ENCODE assay signal across 19 mouse cellular contexts in the genomic region with DNA sequence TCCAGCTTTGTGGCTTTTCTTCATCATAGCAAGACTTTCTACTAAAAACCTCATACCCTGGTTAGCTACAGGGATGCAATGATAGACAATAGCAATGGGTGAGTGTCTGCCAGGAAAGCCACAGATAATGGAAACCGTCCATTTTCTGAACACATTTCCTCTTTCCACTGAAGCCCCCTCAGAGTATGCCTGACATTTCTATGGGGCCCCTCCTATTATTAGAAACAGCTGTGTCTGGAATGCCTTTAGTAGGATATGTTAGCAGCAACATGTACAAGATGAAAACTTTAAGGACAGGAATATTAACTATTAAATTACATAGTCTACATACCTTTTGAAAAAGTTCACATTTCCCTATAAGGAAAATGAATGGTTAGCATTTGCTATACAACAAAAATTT.
DNase-seq lines count a peak whose midpoint lies in the region; ATAC-seq and TF ChIP-seq lines count a peak whose summit lies in the region.
"Had no signal": no experiment of that assay in that cellular context is flagged by ENCODE, and none has a peak within 500 bp of the region (broad histone marks: within the 10 kb centered on the region; RNA-seq: fewer than 3 reads in every experiment).

No protein-coding gene starts in this region.

- no peak overlapping the region for H3K9ac ChIP-seq in limb, embryonic 13.5 days
- no peak overlapping the region for H3K9ac ChIP-seq in embryonic facial prominence, embryonic 15.5 days
- H3K9ac ChIP-seq in forebrain, embryonic 13.5 days: no peak overlapping the region
- H3K9ac ChIP-seq: forebrain, embryonic 12.5 days; forebrain, postnatal 0 days; hindbrain, embryonic 13.5 days had no signal

- H3K4me1 ChIP-seq in limb, embryonic 13.5 days: peaks cover 12% of the 10 kb centered on the region
- H3K4me1 ChIP-seq in limb, embryonic 10.5 days: peaks cover 17% of the 10 kb centered on the region; the same call in 1 of the 2 replicates
- no peaks in the 10 kb centered on the region for H3K4me1 ChIP-seq in embryonic facial prominence, embryonic 15.5 days
- peaks cover 7% of the 10 kb centered on the region; the same call in 1 of the 2 replicates for H3K4me1 ChIP-seq in forebrain, embryonic 13.5 days
- H3K4me1 ChIP-seq: forebrain, embryonic 12.5 days; hindbrain, embryonic 13.5 days had no signal

- H3K4me2 ChIP-seq in limb, embryonic 13.5 days (replicated peaks): no peak overlapping the region
- no peak overlapping the region for H3K4me2 ChIP-seq in embryonic facial prominence, embryonic 15.5 days (replicated peaks)
- peak overlapping the region; percentile 74 for H3K4me2 ChIP-seq in myocyte (ENCODE audit: low read depth)
- no peak overlapping the region for H3K4me2 ChIP-seq in forebrain, embryonic 13.5 days
- H3K4me2 ChIP-seq: forebrain, embryonic 12.5 days; hindbrain, embryonic 13.5 days had no signal

- intact Hi-C loops in left cerebral cortex, postnatal 36 days (cut with DNase I): no loop called here

- H3K27me3 ChIP-seq in limb, embryonic 13.5 days: peaks cover 9% of the 10 kb centered on the region; the same call in 1 of the 2 replicates
- peaks cover 71% of the 10 kb centered on the region for H3K27me3 ChIP-seq in limb, embryonic 10.5 days (ENCODE audit: low read depth, poor library complexity, severe bottlenecking)
- H3K27me3 ChIP-seq in embryonic facial prominence, embryonic 15.5 days: peaks cover 3% of the 10 kb centered on the region; the same call in 1 of the 2 replicates
- H3K27me3 ChIP-seq in myocyte (ENCODE audit: control insufficient read depth, insufficient read depth, insufficient read length): no peaks in the 10 kb centered on the region
- H3K27me3 ChIP-seq in forebrain, embryonic 13.5 days: no peaks in the 10 kb centered on the region

- peak; percentile 70; the same call in 1 of the 2 replicates for ATAC-seq in limb, embryonic 13.5 days (ENCODE audit: low FRiP score, low read depth)
- ATAC-seq in embryonic facial prominence, embryonic 15.5 days (ENCODE audit: insufficient number of reproducible peaks, low FRiP score, low TSS enrichment, low read depth): no peak
- ATAC-seq in forebrain, embryonic 13.5 days: no peak
- ATAC-seq: forebrain, postnatal 0 days; hindbrain, postnatal 0 days had no signal

- WGBS in limb, embryonic 13.5 days: 16% methylated on average over 1 of the region's 1 CpGs
- 26% methylated on average over 1 of the region's 1 CpGs for WGBS in limb, embryonic 10.5 days
- 22% methylated on average over 1 of the region's 1 CpGs for WGBS in embryonic facial prominence, embryonic 15.5 days
- 74% methylated on average over 1 of the region's 1 CpGs for WGBS in forebrain, embryonic 13.5 days

- H3K4me3 ChIP-seq in limb, embryonic 13.5 days: no peak overlapping the region
- no peak overlapping the region for H3K4me3 ChIP-seq in limb, embryonic 10.5 days
- H3K4me3 ChIP-seq in embryonic facial prominence, embryonic 15.5 days (replicated peaks): no peak overlapping the region
- no peak overlapping the region for H3K4me3 ChIP-seq in myocyte
- H3K4me3 ChIP-seq in forebrain, embryonic 13.5 days: no peak overlapping the region
- H3K4me3 ChIP-seq: forebrain, embryonic 12.5 days; hindbrain, embryonic 13.5 days had no signal

- H3K79me2 ChIP-seq in myocyte (ENCODE audit: control insufficient read depth, insufficient read depth): no peaks in the 10 kb centered on the region

- H3K36me3 ChIP-seq in limb, embryonic 13.5 days: no peaks in the 10 kb centered on the region
- H3K36me3 ChIP-seq in limb, embryonic 10.5 days: no peaks in the 10 kb centered on the region
- no peaks in the 10 kb centered on the region for H3K36me3 ChIP-seq in embryonic facial prominence, embryonic 15.5 days
- no peaks in the 10 kb centered on the region for H3K36me3 ChIP-seq in myocyte (ENCODE audit: control insufficient read depth, insufficient read depth)
- no peaks in the 10 kb centered on the region for H3K36me3 ChIP-seq in forebrain, embryonic 13.5 days (ENCODE audit: poor library complexity, severe bottlenecking)
- H3K36me3 ChIP-seq: forebrain, embryonic 12.5 days; hindbrain, embryonic 13.5 days had no signal

- DNase-seq in limb, embryonic 10.5 days (ENCODE audit: low spot score): no peak
- peak; percentile 58 for DNase-seq in Muller cell, postnatal 12 days (ENCODE audit: inconsistent ontology term)
- no peak for DNase-seq in left cerebral cortex, postnatal 36 days (ENCODE audit: low spot score in 2 of 2)
- no peak for DNase-seq in layer of hippocampus, postnatal 36 days
- DNase-seq: adrenal gland, postnatal 10 days; cerebellum, adult 11 months; cerebellum, adult 8-10 months; cerebellum, postnatal 14 days; forebrain, postnatal 0 days; gastrocnemius, postnatal 36 days; heart, adult 11 months; kidney, adult 11 months had no signal

- H3K27ac ChIP-seq in limb, embryonic 13.5 days: no peak overlapping the region
- H3K27ac ChIP-seq in limb, embryonic 10.5 days: no peak overlapping the region
- H3K27ac ChIP-seq in embryonic facial prominence, embryonic 15.5 days (replicated peaks): peak overlapping the region; percentile 48; the same call in 1 of the 2 replicates
- no peak overlapping the region for H3K27ac ChIP-seq in forebrain, embryonic 13.5 days
- H3K27ac ChIP-seq: forebrain, embryonic 12.5 days; hindbrain, embryonic 13.5 days; hindbrain, postnatal 0 days had no signal

- no peaks in the 10 kb centered on the region for H3K9me3 ChIP-seq in limb, embryonic 13.5 days
- H3K9me3 ChIP-seq in limb, embryonic 10.5 days (replicated peaks): no peaks in the 10 kb centered on the region
- H3K9me3 ChIP-seq in embryonic facial prominence, embryonic 15.5 days (replicated peaks): no peaks in the 10 kb centered on the region
- H3K9me3 ChIP-seq in forebrain, embryonic 13.5 days (replicated peaks): no peaks in the 10 kb centered on the region
- H3K9me3 ChIP-seq: forebrain, embryonic 12.5 days; hindbrain, embryonic 13.5 days had no signal

- no peak overlapping the region for H3ac ChIP-seq in myocyte (ENCODE audit: control insufficient read depth, insufficient read length)

- no peak for TF ChIP-seq POLR2A in myocyte (IDR thresholded peaks at IDR 0.05; ENCODE audit: insufficient read length, low read depth)

TF ChIP-seq in myocyte, 11 proteins besides CTCF, POLR2A, EP300 and RAD21:
- TF ChIP-seq REST (IDR thresholded peaks at IDR 0.05; ENCODE audit: insufficient read depth, insufficient read length): no peak
- no peak for TF ChIP-seq MYOD1 (IDR thresholded peaks at IDR 0.05; ENCODE audit: control insufficient read depth in 1 of 3, insufficient read length in 2 of 3, low read depth in 2 of 3)
- TF ChIP-seq TCF3 (IDR thresholded peaks at IDR 0.05; ENCODE audit: insufficient read length, low read depth): no peak
- TF ChIP-seq MYOG (IDR thresholded peaks at IDR 0.05; ENCODE audit: control insufficient read depth in 1 of 3, insufficient read depth in 1 of 3, insufficient read length in 2 of 3, low read depth in 2 of 3): no peak
- TF ChIP-seq CEBPB (IDR thresholded peaks at IDR 0.05; ENCODE audit: insufficient read depth, poor library complexity, severe bottlenecking): no peak
- no peak for TF ChIP-seq SRF (IDR thresholded peaks at IDR 0.05; ENCODE audit: control insufficient read depth, insufficient read length, low read depth)
- TF ChIP-seq E2F4 (IDR thresholded peaks at IDR 0.05; ENCODE audit: insufficient read depth): no peak
- no peak for TF ChIP-seq USF1 (IDR thresholded peaks at IDR 0.05; ENCODE audit: low read depth)
- no peak for TF ChIP-seq TCF12 (IDR thresholded peaks at IDR 0.05; ENCODE audit: insufficient read depth, poor library complexity, severe bottlenecking)
- no peak for TF ChIP-seq MAX (IDR thresholded peaks at IDR 0.05; ENCODE audit: low read depth)
- no peak for TF ChIP-seq POLR2AphosphoS2 (IDR thresholded peaks at IDR 0.05; ENCODE audit: insufficient read length, low read depth)
